Mouse (Mus musculus) right cerebral cortex, postnatal 14 days (tissue): ENCODE results near the gene Ankrd52.

Experiments used
- DNase-seq: peaks from one replicate; pipeline ENCODE4 v3.0.0; 2022

The Ankrd52 gene

DNA sequence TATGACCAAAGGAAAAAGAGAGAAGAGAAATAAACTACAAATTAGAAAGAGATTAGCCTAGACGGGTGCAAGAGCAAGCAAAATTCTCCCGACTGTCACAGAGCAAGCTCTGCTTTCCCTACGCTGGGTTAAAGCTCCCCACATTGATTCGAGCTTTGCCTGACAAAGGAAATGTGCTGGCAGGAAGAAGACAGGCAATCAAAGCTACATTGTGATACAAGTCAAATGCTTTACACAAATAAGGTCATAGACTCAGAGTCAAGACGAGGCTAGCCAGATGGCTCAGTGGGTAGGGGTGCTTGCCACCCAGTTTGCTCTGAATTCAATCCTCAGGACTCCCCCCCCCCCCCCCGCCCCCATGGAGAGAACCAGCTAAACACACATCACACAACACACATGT is 6.9 kb upstream of the Ankrd52 start:
- no peak for DNase-seq

DNA sequence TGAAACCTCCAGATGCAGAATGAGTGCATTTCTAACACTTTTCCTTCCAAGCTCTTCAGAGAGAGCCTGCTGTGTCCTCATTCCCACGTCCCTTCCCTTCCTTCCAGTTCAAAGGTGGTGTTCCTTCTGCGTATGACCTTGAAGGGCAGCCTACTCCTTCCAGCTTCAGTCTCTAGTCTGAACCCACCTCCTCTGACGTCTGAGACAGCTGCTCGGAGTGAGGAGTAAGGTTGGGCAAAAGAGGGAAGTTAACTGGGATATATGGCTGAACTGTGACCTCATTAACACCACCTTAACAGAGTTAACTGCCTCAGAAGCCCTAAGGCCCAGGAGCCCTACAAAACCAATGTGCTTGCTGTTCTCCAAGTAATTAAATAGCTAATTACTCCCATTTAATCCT is 6.3 kb upstream of the Ankrd52 start:
- DNase-seq = no peak

DNA sequence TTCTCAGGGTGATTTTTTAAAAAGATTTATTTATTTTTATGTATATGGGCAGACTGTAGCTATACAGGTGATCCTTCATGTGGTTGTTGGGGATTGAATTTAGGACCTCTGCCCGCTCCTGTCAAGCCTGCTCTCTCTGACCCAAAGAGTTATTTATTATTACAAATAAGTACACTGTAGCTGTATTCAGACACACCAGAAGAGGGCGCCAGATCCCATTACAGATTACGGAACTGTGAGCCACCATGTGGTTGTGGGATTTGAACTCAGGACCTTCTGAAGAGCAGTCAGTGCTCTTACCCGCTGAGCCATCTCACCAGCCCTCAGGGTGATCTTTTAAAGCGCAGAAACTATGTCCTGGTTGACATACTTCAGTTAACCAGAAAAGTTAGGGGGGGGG is 4.8 kb upstream of the Ankrd52 start:
- DNase-seq = no peak

DNA sequence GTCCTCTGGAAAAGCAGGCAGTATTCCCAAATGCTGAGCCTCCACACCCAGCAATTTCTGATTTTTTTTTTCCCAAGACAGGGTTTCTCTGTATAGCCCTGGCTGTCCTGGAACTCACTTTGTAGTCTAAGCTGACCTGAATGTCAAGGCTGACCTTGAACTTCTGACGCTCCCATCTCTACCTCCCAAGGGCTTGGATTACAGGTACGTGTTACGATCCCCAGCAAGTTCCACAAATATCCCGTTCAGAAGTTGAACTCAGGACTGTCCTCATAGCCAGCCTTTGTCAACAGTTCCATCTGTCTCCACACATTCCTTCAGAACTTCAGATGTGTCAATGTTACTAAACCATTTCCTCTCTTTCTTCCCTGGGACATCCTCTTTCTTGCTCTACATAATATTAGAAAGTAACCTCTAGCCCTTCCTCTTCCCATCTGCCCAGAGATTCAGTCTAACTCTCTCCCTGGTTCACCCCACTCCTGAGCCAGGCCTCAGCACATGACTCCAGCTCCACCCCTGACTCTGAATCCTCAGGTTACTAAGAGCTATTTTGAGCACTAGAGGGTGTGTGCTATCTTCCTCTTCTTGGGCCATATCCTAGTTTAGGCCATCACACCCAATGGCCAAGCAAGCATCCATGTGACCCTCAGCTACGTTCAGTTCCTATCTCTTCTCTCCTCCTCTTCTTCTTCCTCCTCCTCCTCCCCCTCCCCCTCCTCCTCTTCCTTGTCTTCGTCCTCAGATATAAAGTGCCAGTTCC is 3.7 kb upstream of the Ankrd52 start:
- DNase-seq = no peak

DNA sequence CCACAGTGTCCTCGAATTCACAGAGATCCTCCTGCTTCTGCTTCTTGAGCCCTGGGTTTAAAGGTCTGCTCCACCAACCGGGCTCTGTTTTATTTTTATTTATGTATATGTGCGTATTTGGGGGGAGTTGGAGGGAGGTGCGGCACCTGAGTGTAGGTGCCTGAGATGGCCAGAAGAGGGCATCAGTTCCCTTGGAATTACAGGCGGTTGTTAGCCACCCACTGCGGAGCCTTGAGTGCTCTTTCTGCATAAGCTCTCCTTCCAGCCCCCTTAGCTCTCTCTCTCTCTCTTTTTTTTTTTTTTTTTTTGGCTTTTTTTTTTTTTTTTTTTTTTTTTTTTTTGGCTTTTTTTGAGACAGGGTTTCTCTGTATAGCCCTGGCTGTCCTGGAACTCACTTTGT is 2.5 kb upstream of the Ankrd52 start:
- no peak for DNase-seq

DNA sequence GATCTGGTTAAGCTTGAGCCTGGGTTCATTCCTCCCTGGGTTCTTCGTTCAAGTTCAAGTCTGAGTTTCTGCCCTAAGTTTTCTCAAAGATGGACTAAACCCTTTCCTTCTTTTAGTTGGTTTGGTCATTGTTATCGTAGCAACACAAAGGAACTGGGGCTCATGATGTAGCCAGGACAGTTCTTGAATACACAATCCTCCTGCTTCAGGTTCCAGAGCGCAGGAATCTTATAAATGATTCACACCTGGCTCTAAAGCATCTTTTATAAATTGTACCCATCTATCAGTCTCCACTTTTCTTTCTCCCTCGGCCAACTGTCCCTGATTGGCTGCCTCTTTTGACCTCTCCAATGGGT is 838 bp upstream of the Ankrd52 start:
- DNase-seq = no peak

DNA sequence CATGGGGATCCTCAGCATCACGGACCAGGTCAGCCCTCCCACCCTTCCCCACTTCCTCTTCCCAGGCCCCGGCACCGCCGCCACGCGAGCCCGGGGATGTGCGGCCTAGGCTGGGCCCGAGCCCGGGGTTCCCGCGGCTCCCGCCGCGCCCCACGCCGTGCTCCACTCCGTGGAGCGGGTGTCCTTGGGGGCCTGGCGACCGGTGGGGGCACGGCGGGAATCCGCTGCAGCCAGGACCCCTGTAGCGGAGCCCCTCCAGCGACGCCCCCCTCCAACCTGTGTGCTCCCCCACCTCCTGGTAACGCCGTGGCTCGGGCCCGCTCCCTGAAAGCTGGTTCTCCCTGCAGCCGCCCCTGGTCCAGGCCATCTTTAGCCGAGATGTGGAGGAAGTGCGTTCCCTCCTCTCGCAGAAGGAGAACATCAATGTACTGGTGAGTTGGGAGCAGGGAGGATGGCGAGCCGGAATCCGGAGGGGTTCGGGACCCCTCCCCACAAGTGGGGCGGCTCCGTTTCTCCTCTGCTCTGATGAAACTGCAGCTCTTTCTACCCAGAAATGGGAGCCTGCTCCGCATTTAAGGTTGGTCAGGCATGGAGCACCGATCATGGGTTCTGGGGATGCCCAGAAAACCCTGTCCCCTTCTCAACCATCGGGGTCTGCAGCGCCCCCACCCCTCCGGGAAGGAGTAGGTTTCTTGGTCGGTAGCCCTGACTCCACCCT is 466 bp downstream of the Ankrd52 start:
- DNase-seq = peak; percentile 52

DNA sequence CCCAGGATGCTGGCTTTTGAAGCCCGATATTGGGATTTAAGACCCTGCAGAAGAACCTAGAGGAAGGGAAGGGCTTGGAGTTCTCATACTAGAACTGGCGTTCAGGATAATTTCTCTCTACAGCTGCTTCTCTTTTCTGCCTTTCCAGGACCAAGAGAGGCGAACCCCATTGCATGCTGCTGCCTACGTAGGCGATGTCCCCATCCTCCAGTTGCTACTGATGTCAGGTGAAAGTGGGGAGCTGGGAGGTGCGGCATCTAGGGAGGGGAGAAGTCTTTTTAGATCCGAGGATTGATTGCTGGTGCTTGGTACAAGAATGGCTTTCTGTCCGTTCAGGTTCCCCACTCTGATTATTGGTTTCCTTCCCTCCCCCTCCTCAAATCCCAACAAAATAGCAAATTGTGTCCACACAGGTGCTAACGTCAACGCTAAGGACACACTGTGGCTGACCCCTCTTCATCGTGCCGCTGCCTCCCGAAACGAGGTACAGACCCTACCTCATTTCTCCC is 1.1 kb downstream of the Ankrd52 start:
- DNase-seq = no peak

DNA sequence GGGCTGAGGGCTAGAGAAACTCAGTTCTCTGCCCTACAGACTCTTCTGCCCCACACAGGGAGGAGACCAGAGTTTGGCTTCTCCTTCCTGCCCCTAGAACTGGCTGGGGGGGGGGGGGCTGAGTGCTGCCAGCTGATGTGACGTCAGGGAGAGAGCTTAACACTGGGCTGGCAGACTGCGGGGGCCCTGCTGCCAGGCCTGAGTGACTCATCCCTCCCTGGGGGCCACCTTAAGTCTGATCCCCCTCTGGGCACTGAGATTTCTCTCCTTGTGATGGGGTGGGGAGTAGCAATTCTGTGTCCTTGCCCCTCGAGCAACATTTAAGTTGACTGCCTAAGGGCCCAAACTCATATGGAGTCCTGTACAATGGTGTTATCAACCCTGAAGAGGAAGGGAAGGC is 1.5 kb downstream of the Ankrd52 start:
- no peak for DNase-seq

DNA sequence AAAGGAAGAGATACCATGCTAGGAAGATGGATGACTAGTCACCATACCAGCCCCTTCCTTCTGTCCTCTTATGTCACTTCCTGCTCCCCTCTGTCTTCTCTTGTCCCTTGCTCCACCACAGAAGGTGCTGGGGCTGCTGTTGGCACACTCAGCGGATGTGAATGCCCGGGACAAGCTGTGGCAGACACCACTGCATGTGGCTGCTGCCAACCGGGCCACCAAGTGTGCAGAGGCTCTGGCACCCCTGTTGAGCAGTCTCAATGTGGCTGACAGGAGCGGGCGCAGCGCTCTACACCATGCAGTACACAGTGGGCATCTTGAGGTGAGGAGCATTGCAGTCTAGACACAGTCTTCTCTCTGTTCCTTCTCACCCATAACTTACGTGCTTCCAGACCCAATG is 2.3 kb downstream of the Ankrd52 start:
- no peak for DNase-seq

DNA sequence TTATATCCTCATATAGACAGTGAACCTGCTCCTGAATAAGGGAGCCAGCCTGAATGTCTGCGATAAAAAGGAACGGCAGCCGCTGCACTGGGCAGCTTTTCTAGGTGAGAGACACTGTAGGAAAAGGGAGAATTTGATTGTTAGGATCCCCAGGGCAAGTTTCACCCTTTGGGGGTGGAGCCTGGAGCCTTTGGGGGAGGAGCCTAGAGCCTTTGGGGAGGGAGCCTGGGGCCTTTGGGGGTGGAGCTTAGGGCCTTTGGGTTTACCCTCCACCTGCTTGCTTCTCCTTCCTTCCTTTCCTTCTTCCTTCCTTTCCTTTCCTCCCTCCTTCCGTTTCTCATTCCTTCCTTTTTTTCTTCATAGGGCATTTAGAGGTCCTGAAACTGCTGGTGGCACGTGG is 3.6 kb downstream of the Ankrd52 start:
- no peak for DNase-seq

DNA sequence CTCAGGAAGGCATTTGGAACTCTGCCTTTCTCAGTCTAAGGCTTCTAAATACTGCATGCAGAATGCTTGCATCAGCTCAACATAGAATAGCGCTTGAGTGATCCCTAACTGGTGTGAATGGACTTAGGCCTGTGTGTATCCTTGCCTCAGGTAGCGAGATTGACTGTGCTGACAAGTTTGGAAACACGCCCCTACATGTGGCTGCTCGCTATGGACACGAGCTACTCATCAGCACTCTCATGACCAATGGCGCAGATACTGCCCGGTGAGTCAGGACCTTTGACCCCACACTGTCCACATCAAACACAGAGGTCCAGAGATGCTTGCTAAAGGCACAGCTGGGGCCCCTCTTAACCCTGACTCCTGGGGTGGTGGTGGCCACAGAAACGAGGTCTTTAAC is 5.6 kb downstream of the Ankrd52 start:
- no peak for DNase-seq

DNA sequence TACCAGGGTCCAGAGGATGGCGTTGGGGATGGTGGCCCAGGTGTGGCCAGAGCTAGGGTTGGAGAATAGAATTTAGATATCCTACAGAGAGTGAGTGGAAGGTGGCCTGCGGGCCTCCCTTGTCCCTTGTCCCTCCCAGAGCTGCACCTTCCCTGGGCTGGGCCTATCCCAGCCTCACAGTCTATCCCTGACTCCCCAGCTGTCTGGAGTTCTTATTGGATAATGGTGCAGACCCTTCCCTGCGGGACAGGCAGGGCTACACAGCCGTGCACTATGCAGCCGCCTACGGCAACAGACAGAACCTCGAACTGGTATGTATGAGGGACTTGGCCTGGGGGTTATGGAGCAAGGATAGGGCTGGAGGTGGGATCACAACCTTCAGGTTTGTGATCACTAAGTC is 9.0 kb downstream of the Ankrd52 start:
- no peak for DNase-seq

DNA sequence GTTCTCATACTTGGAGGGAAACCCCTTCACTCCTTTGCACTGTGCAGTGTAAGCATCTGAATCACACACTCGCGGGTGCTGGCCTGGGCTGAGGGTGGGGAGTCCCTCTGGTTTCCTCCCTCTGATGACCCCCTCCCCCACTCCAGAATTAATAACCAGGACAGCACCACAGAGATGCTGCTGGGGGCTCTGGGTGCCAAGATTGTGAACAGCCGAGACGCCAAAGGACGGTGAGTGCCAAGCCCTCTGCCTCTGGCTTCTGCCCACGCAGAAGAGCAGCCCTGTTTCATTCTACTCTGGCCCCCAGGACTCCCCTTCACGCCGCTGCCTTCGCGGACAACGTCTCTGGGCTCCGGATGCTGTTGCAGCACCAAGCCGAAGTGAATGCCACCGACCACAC is 12.0 kb downstream of the Ankrd52 start:
- DNase-seq = no peak

DNA sequence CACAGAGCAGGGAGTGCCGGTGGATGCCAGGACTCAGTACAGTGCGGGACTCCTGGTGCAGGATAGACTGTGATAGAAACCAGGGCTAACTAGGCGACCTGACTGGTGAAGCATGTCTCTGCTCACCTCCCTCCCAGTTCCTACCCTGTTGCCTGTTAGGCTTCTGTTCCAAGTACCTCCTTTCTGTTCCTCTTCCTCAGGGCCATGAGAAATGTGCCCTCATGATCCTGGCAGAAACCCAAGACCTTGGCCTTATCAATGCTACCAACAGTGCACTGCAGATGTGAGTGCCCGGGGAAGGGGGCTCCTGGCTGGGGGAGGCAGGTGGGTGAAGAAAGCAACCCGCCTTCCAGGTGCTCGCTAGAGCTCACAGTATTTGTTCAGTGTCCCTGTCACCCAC is 12.7 kb downstream of the Ankrd52 start:
- DNase-seq = no peak

DNA sequence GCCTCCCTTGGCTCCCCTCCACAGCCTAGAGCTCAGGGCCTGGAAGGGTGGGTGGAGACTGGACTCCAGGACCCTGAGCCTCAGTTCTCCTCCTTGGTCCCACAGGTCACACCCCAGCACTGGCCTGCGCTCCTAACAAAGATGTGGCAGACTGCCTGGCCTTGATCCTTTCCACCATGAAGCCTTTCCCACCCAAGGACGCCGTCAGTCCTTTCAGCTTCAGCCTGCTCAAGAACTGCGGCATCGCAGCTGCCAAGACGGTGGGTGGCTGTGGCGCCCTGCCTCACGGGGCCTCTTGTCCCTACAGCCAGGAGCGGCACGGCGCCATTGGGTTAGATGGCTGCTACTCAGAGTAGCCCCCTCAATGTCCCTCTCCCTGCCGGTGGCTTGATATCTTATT is 13.5 kb downstream of the Ankrd52 start:
- DNase-seq = no peak

DNA sequence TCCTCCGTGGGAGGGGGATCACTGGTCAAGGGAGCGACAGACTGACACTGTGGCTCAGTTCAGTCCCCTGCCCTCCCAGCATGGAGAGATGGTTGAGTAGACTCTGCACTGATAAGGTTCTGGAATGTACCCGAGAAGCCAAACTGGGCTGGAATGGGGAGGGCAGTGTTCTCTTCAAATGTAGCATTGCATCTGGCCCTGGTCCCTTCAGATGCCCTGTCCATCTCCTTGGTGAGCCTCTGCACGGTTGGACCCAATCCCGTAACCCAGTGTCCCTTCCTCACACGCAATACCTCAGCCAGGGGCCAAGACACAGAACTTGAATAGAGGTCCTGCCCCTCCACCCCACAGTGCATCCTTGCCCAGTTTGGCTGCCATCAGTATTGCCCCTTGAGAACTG is 14.9 kb downstream of the Ankrd52 start:
- DNase-seq = no peak

DNA sequence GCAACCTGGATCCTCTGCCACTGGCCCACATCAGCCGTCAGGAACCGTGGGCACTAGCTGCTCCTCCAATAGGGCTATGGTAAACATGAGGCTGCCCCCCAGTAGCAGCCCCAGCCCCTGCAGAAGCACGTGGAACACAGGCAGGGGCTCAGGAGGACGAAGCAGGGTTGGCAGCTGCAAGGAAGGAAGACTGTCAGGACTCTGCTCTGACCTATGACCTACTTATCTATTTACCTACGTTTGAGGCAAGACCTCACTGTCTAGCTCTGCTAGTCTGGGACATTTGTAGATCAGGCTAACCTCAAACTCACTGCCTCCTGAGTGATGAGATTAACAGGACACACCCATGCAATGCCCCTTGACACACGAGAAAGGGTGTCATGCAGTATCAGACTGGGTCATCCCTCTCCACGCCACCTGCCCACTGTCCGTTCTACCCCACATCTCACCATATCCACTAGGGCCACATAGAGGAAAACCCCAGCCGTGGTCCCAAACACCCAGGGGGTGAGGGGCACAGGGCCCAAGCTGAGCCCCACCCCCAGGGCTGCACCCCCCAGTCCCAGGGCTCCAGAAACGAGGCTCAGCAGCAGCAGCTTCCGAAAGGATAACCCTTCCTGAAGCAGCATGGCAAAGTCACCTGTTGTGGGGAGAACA is 19.2 kb downstream of the Ankrd52 start:
- DNase-seq = no peak

DNA sequence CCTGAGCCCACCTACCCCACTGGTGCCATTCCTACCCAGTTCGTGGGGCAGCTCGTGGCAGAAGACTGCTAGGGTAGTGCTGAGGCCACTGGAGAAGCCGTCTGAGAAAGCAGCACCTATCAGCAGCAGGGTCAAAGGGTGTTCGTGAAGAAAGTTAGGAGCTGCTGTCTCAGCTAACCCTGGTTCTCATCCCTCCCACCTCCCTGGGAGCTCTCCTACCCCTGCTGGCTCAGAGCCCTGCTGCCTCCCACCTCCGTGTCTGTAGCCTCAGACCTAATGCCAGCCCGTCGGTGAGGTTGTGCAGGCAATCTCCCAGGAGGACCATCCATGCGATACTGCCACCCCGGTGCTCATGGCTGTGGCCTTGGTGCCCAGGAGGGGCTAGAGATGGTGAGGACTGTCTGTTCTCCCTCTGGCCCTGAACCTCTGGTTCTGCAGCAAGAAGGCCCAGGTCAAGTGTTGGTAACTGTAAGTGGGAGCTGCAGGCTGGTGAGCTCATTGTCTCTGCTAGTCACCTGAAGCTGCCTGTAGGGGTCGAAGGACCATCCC is 19.9 kb downstream of the Ankrd52 start:
- DNase-seq = no peak

DNA sequence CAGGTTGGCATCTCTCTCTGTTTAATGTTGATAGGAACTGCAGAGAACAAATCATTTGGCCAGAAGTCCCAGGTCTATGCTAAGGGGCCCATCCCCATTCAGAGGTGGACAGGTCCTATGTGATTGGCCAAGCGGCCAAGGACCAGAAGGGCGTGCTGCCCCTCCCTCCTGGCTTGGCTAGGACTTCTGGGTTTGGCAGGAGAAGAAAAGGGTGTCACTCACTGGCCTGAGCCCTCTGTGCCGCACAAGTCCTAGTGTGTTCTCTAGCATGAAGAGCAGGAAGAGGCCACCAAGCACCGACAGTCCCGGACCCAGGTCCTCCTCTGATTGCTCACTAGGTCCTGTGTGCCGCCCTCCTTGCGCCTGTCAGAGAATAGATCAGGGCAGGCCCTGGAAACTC is 20.6 kb downstream of the Ankrd52 start:
- DNase-seq = no peak

DNA sequence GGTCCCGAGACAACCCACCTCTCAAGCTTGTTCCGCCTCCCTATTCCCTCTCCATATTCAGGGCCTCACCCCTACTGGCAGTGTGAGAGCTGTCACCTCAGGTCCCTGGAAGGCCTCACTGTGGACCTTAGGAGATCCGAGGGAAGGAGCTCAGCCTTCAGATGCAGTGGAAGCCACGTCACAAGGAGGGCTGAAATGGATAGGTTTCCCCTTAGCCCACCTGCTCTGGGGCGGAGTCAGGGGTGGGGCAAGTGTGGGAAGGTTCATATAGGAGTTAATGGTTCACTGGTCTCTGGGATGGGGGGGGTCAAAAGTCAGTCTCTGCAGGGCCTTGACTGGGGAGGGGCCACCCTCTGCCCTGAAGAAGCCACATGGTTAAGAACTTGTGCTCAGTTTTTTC is 23.4 kb downstream of the Ankrd52 start:
- no peak for DNase-seq

DNA sequence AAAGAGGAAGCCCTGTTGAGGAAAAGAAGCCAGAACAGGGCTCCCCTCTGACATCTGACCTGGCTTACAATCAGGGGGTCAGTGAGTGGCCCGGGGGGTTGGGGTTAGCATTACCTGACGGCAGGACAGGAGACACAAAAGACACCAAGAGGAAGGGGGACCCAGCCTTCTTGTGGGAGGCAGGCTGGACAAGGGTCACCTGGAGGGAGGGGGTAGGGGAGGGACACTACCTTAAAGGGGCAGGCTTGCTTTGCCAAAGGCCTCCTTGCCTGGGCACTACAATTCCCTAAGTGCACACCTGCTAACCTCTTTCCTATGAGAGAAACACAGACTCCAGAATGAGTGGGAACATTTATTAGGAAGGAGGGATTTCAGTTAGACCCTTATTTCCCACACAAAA is 24.1 kb downstream of the Ankrd52 start, which contains the start of gene Slc39a5:
TSS of gene Slc39a5 (minus strand) at position 174 of the 400 bp plus-strand sequence.
- DNase-seq = no peak

DNA sequence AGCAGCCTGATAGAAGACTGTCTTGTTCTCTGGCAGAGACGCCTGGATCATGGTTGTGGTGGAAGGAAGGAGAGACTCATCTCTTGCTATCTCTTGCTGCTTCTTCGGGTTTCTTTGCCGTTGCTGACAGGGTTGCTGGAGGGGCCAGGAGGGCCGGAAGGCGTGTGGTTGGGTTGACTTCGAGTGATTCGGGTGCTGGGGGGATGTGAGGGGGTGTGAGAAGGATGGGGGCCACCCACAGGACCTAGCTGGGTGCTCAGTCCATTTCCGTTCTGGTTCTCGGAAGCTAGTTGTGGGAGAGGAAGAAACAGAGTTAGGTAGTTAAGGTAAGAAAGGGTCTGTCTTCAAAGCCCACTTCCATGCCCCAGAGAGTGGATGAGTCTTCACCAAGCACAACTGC is 24.7 kb downstream of the Ankrd52 start:
- no peak for DNase-seq

DNA sequence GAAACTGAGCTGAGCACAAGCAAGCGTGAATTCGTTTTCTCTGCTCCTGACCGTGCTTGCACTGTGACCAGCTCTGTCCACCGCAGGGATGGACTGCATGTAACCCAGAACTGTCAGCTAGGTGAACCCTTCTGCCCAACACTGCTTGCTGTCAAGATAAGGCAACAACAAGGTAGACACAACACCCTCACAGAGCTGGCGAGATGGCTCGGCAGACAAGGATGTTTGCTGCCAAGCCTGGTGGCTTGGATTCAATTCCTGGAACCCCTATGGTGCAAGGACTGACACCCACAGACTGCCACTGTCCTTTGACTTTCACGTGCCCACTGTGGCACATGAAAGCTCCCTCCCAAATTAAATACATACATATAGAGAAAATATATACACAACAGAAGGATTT is 27.0 kb downstream of the Ankrd52 start:
- DNase-seq = no peak
